Mouse (Mus musculus): ENCODE results near the gene Dot1l. TPM values are rescaled to one million over a fixed set of nuclear protein-coding genes. Genes with fewer than 3 reads are reported as not detected.

Dot1l gene
- polyA plus RNA-seq, 1 experiment from 2014 or later: 28.3 TPM

GRCm38 (mm10) chr10:80747410-80747809 lies 7.6 kb upstream of the Dot1l start:
- Histone ChIP-seq H3K27me3 (ENCODE audit: low read depth, poor library complexity, severe bottlenecking) (no peaks in the 10 kb centered on the region), H3K9me3 (replicated peaks) (no peaks in the 10 kb centered on the region), H3K4me3 (no peak overlapping the region), H3K27ac (no peak overlapping the region), H3K4me1 (peaks cover 28% of the 10 kb centered on the region), H3K36me3 (no peaks in the 10 kb centered on the region)
- DNase-seq (ENCODE audit: low spot score): peak; percentile 84
- 23% methylated on average over 3 of the region's 3 CpGs for WGBS

GRCm38 (mm10) chr10:80748609-80749008 lies 6.4 kb upstream of the Dot1l start:
- H3K27me3 ChIP-seq (ENCODE audit: low read depth, poor library complexity, severe bottlenecking): no peaks in the 10 kb centered on the region
- H3K27ac ChIP-seq: no peak overlapping the region
- WGBS: 12% methylated on average over 6 of the region's 6 CpGs
- H3K9me3 ChIP-seq (replicated peaks): no peaks in the 10 kb centered on the region
- H3K4me1 ChIP-seq: peaks cover 27% of the 10 kb centered on the region
- H3K4me3 ChIP-seq: no peak overlapping the region
- DNase-seq (ENCODE audit: low spot score): peak; percentile 82
- no peaks in the 10 kb centered on the region for H3K36me3 ChIP-seq

GRCm38 (mm10) chr10:80751188-80751832 lies 3.7 kb upstream of the Dot1l start:
- Histone ChIP-seq H3K27me3 (ENCODE audit: low read depth, poor library complexity, severe bottlenecking) (no peaks in the 10 kb centered on the region), H3K27ac (no peak overlapping the region), H3K4me3 (peak overlapping the region; percentile 36), H3K4me1 (peaks cover 35% of the 10 kb centered on the region), H3K36me3 (no peaks in the 10 kb centered on the region), H3K9me3 (replicated peaks) (no peaks in the 10 kb centered on the region)
- 13% methylated on average over 16 of the region's 16 CpGs for WGBS
- no peak for DNase-seq (ENCODE audit: low spot score)

GRCm38 (mm10) chr10:80752079-80752625 lies 2.9 kb upstream of the Dot1l start:
- H3K4me3 ChIP-seq: peak overlapping the region; percentile 36
- 5% methylated on average over 6 of the region's 6 CpGs for WGBS
- peak; percentile 90 for DNase-seq (ENCODE audit: low spot score)
- no peaks in the 10 kb centered on the region for H3K27me3 ChIP-seq (ENCODE audit: low read depth, poor library complexity, severe bottlenecking)
- H3K9me3 ChIP-seq (replicated peaks): no peaks in the 10 kb centered on the region
- peaks cover 44% of the 10 kb centered on the region for H3K4me1 ChIP-seq
- no peaks in the 10 kb centered on the region for H3K36me3 ChIP-seq
- H3K27ac ChIP-seq: no peak overlapping the region

- under 1% methylated on average over 67 of the region's 75 CpGs for WGBS
- Histone ChIP-seq H3K27me3 (ENCODE audit: low read depth, poor library complexity, severe bottlenecking) (no peaks in the 10 kb centered on the region), H3K36me3 (0 out of 2 replicates have a peak, but pooled peaks cover 4% of the 10 kb centered on the region), H3K27ac (peak overlapping the region; percentile 99), H3K9me3 (replicated peaks) (no peaks in the 10 kb centered on the region), H3K4me3 (peak overlapping the region; percentile 99), H3K4me1 (peaks cover 50% of the 10 kb centered on the region)
- no peak for DNase-seq (ENCODE audit: low spot score)
These were observed 447 bp downstream of the Dot1l start for GRCm38 (mm10) chr10:80755291-80756015.

- Histone ChIP-seq H3K4me3 (peak overlapping the region; percentile 99), H3K27ac (peak overlapping the region; percentile 99), H3K9me3 (replicated peaks) (no peaks in the 10 kb centered on the region), H3K4me1 (peaks cover 56% of the 10 kb centered on the region), H3K27me3 (ENCODE audit: low read depth, poor library complexity, severe bottlenecking) (no peaks in the 10 kb centered on the region), H3K36me3 (0 out of 2 replicates have a peak, but pooled peaks cover 4% of the 10 kb centered on the region)
- DNase-seq (ENCODE audit: low spot score): no peak
- WGBS: 34% methylated on average over 3 of the region's 3 CpGs
These were observed 1.1 kb downstream of the Dot1l start for GRCm38 (mm10) chr10:80756099-80756498.

- DNase-seq (ENCODE audit: low spot score): no peak
- Histone ChIP-seq H3K27ac (no peak overlapping the region), H3K9me3 (replicated peaks) (no peaks in the 10 kb centered on the region), H3K27me3 (ENCODE audit: low read depth, poor library complexity, severe bottlenecking) (no peaks in the 10 kb centered on the region), H3K36me3 (0 out of 2 replicates have a peak, but pooled peaks cover 4% of the 10 kb centered on the region), H3K4me3 (peak overlapping the region; percentile 99), H3K4me1 (peaks cover 56% of the 10 kb centered on the region)
- 76% methylated on average over 2 of the region's 2 CpGs for WGBS
These were observed 1.5 kb downstream of the Dot1l start for GRCm38 (mm10) chr10:80756509-80756908.

- H3K4me1 ChIP-seq: peaks cover 51% of the 10 kb centered on the region
- no peaks in the 10 kb centered on the region for H3K27me3 ChIP-seq (ENCODE audit: low read depth, poor library complexity, severe bottlenecking)
- no peak for DNase-seq (ENCODE audit: low spot score)
- H3K36me3 ChIP-seq: 0 out of 2 replicates have a peak, but pooled peaks cover 4% of the 10 kb centered on the region
- no peaks in the 10 kb centered on the region for H3K9me3 ChIP-seq (replicated peaks)
- peak overlapping the region; percentile 99 for H3K4me3 ChIP-seq
- WGBS: 82% methylated on average over 4 of the region's 4 CpGs
- no peak overlapping the region for H3K27ac ChIP-seq
These were observed 2.0 kb downstream of the Dot1l start for GRCm38 (mm10) chr10:80756967-80757366.

GRCm38 (mm10) chr10:80757717-80758116 lies 2.7 kb downstream of the Dot1l start:
- Histone ChIP-seq H3K4me3 (peak overlapping the region; percentile 4; the same call in 1 of the 2 replicates), H3K4me1 (peaks cover 44% of the 10 kb centered on the region), H3K9me3 (replicated peaks) (no peaks in the 10 kb centered on the region), H3K27me3 (ENCODE audit: low read depth, poor library complexity, severe bottlenecking) (no peaks in the 10 kb centered on the region), H3K36me3 (0 out of 2 replicates have a peak, but pooled peaks cover 4% of the 10 kb centered on the region), H3K27ac (no peak overlapping the region)
- 35% methylated on average over 5 of the region's 5 CpGs for WGBS
- DNase-seq (ENCODE audit: low spot score): peak; percentile 65

- Histone ChIP-seq H3K36me3 (peaks cover 12% of the 10 kb centered on the region), H3K4me1 (peaks cover 44% of the 10 kb centered on the region), H3K4me3 (no peak overlapping the region), H3K27me3 (ENCODE audit: low read depth, poor library complexity, severe bottlenecking) (no peaks in the 10 kb centered on the region), H3K27ac (no peak overlapping the region), H3K9me3 (replicated peaks) (no peaks in the 10 kb centered on the region)
- no peak for DNase-seq (ENCODE audit: low spot score)
- 91% methylated on average over 7 of the region's 7 CpGs for WGBS
These were observed 3.6 kb downstream of the Dot1l start for GRCm38 (mm10) chr10:80758651-80759050.

- DNase-seq (ENCODE audit: low spot score): no peak
- H3K4me3 ChIP-seq: no peak overlapping the region
- peaks cover 34% of the 10 kb centered on the region for H3K36me3 ChIP-seq
- peaks cover 37% of the 10 kb centered on the region for H3K4me1 ChIP-seq
- H3K27me3 ChIP-seq (ENCODE audit: low read depth, poor library complexity, severe bottlenecking): no peaks in the 10 kb centered on the region
- no peak overlapping the region for H3K27ac ChIP-seq
- no peaks in the 10 kb centered on the region for H3K9me3 ChIP-seq (replicated peaks)
- WGBS: 83% methylated on average over 4 of the region's 4 CpGs
These were observed 5.9 kb downstream of the Dot1l start for GRCm38 (mm10) chr10:80760596-80761524.

GRCm38 (mm10) chr10:80761821-80762220 lies 6.8 kb downstream of the Dot1l start:
- H3K27me3 ChIP-seq (ENCODE audit: low read depth, poor library complexity, severe bottlenecking): no peaks in the 10 kb centered on the region
- DNase-seq (ENCODE audit: low spot score): no peak
- no peak overlapping the region for H3K4me3 ChIP-seq
- peaks cover 27% of the 10 kb centered on the region for H3K4me1 ChIP-seq
- peaks cover 44% of the 10 kb centered on the region for H3K36me3 ChIP-seq
- no peak overlapping the region for H3K27ac ChIP-seq
- no peaks in the 10 kb centered on the region for H3K9me3 ChIP-seq (replicated peaks)
- WGBS: 81% methylated on average over 3 of the region's 3 CpGs
